Mouse (Mus musculus): ENCODE data around the gene Galnt15.

DNA sequence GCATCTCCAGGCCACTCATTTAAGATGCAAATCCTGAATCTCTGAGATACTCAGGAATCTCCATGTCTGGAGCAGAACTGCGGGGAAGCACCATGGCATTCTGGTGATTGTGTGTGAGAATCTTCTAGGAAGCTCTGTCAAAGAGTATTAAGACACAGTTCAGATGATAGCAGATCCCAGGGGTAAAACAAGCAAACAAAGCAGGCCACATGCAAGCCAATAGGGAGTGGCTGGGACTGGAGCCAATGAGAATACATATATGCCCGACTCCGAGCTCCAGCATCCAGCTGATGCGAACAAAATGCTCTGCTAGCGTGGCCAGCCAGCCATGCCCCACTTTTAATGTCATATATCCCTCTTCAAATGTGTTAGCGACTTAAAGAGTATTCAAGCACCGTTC, 27.8 kb upstream of the Galnt15 start:
- TF ChIP-seq CTCF (IDR thresholded peaks at IDR 0.05; ENCODE audit: control insufficient read depth, insufficient read depth, insufficient replicate concordance, low read depth, low read length) (no peak), POLR2A (IDR thresholded peaks at IDR 0.05; ENCODE audit: control insufficient read depth, low read depth, low read length) (no peak)

Measured in testis, adult 2 months (tissue).